Mouse (Mus musculus): ENCODE data around the gene Dync1h1. TPM values are rescaled to one million over a fixed set of nuclear protein-coding genes. Genes with fewer than 3 reads are reported as not detected.
"Not testable (repeated sequence)": the region's sequence is repeated elsewhere in the genome, so short reads cannot be mapped to it uniquely, and the experiment has no call there.

Dync1h1 gene
- total RNA-seq, 2 experiments from 2014 or later, result 63.0 to 69.7 TPM

GRCm38 (mm10) chr12:110687894-110688734 is 86.9 kb downstream of the Dync1h1 start:
- DNase-seq, result peak; percentile 44
- intact Hi-C loops (cut with DNase I; ENCODE audit: low total_unique reads), result no loop called here

GRCm38 (mm10) chr12:110688921-110689320 is 87.7 kb downstream of the Dync1h1 start:
- DNase-seq; intact Hi-C loops (cut with DNase I; ENCODE audit: low total_unique reads): not testable (repeated sequence)

GRCm38 (mm10) chr12:110689919-110690643 is 88.8 kb downstream of the Dync1h1 start:
- DNase-seq, result no peak
- intact Hi-C loops (cut with DNase I; ENCODE audit: low total_unique reads), result no loop called here

- DNase-seq; intact Hi-C loops (cut with DNase I; ENCODE audit: low total_unique reads): not testable (repeated sequence)
These were observed 92.1 kb downstream of the Dync1h1 start for GRCm38 (mm10) chr12:110693378-110693777.

- intact Hi-C loops (cut with DNase I; ENCODE audit: low total_unique reads), result no loop called here
These were observed 94.5 kb downstream of the Dync1h1 start for GRCm38 (mm10) chr12:110695676-110696171.

GRCm38 (mm10) chr12:110696173-110696974 is 95.1 kb downstream of the Dync1h1 start:
- DNase-seq, result peak; percentile 97
- intact Hi-C loops (cut with DNase I; ENCODE audit: low total_unique reads), result no loop called here

More at GRCm38 (mm10) chr12:110695676-110696171, 94.5 kb downstream of the Dync1h1 start:
- peak; percentile 38 for DNase-seq

- intact Hi-C loops (cut with DNase I; ENCODE audit: low total_unique reads), result no loop called here
- no peak for DNase-seq
These were observed 95.7 kb downstream of the Dync1h1 start for GRCm38 (mm10) chr12:110696975-110697400.

GRCm38 (mm10) chr12:110697457-110697856 is 96.2 kb downstream of the Dync1h1 start:
- intact Hi-C loops (cut with DNase I; ENCODE audit: low total_unique reads), result no loop called here
- no peak for DNase-seq

GRCm38 (mm10) chr12:110698080-110698479 is 96.8 kb downstream of the Dync1h1 start:
- DNase-seq, result no peak
- intact Hi-C loops (cut with DNase I; ENCODE audit: low total_unique reads), result no loop called here

GRCm38 (mm10) chr12:110698523-110699170 is 97.4 kb downstream of the Dync1h1 start:
- DNase-seq, result no peak
- intact Hi-C loops (cut with DNase I; ENCODE audit: low total_unique reads), result no loop called here

GRCm38 (mm10) chr12:110699171-110699547 is 97.9 kb downstream of the Dync1h1 start:
- intact Hi-C loops (cut with DNase I; ENCODE audit: low total_unique reads), result no loop called here
- no peak for DNase-seq

- no peak for DNase-seq
- intact Hi-C loops (cut with DNase I; ENCODE audit: low total_unique reads), result loop anchor here (5.0 kb wide), 1 partner anchor 103 kb away; no protein-coding TSS in a partner anchor
These were observed 99.5 kb downstream of the Dync1h1 start for GRCm38 (mm10) chr12:110700730-110701129.

- not testable (repeated sequence) for DNase-seq
- intact Hi-C loops (cut with DNase I; ENCODE audit: low total_unique reads), result loop anchor here (5.0 kb wide), 1 partner anchor 104 kb away; no protein-coding TSS in a partner anchor
These were observed 100.1 kb downstream of the Dync1h1 start for GRCm38 (mm10) chr12:110701363-110701762.

GRCm38 (mm10) chr12:110702556-110702955 is 101.3 kb downstream of the Dync1h1 start, which contains the start of gene Hsp90aa1:
TSS of gene Hsp90aa1 (minus strand) at chr12:110702728.
- intact Hi-C loops (cut with DNase I; ENCODE audit: low total_unique reads), result loop anchor here (5.0 kb wide), 1 partner anchor 105 kb away; no protein-coding TSS in a partner anchor

GRCm38 (mm10) chr12:110703008-110703471 is 101.8 kb downstream of the Dync1h1 start:
- DNase-seq, result peak; percentile 85
- intact Hi-C loops (cut with DNase I; ENCODE audit: low total_unique reads), result loop anchor here (5.0 kb wide), 1 partner anchor 106 kb away; no protein-coding TSS in a partner anchor

More at GRCm38 (mm10) chr12:110702556-110702955, 101.3 kb downstream of the Dync1h1 start, which contains the start of gene Hsp90aa1:
- no peak for DNase-seq

GRCm38 (mm10) chr12:110703682-110704081 is 102.4 kb downstream of the Dync1h1 start:
- DNase-seq, result no peak
- intact Hi-C loops (cut with DNase I; ENCODE audit: low total_unique reads), result loop anchor here (5.0 kb wide), 1 partner anchor 106 kb away; no protein-coding TSS in a partner anchor

GRCm38 (mm10) chr12:110705419-110705818 is 104.2 kb downstream of the Dync1h1 start:
- intact Hi-C loops (cut with DNase I; ENCODE audit: low total_unique reads); DNase-seq: not testable (repeated sequence)

All from gastrocnemius, postnatal 14 days (tissue).